Mouse (Mus musculus) brain, adult 2 months (tissue): ENCODE results near the gene Cpsf4.
A peak's percentile ranks its signal among the peaks of the same experiment; 100 is the strongest.
"Not testable (repeated sequence)": the region's sequence is repeated elsewhere in the genome, so short reads cannot be mapped to it uniquely, and the experiment has no call there.

Source experiments
- DNase-seq: peaks from one replicate; pipeline ENCODE4 v3.0.0; 2011; ENCODE audit warnings: low read depth, low spot score

Gene Cpsf4

DNA sequence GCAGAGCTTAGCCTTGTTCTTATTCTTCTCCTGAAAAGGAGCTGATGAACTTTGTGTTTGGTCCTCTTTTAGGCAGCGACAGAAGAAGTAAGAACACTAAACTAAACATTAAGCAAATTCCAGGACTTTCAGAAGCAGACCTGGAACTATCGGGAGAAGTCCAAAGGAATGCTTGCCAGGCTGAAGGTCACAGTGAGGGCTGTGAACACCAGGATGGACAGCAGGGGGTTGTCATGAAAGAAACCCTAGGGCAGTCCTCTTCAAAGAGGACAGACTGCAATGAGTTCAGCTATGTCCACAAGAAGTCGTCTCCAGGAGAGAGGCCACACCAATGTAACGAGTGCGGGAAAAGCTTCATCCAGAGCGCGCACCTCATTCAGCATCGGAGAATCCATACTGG is 53.0 kb downstream of the Cpsf4 start:
- DNase-seq: no peak

DNA sequence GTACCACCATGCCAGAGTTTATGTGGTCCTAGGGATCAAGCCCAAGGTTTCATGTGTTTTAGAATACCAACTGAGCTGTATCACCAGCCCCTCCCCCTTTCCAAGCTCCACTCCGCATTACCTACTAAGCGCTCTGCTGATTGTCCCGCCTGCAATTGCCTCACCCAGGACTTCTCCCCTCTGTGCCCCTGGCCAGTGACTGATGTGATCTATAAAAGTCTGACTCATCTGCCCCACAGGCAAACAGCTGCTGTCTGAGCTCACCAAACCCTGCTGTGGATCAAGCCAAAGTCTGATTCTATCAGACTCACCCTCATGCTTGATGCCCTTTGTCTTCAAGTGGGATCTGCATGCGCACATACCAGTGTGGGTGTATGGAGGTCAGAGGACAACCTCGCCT is 55.8 kb downstream of the Cpsf4 start:
- no peak for DNase-seq

DNA sequence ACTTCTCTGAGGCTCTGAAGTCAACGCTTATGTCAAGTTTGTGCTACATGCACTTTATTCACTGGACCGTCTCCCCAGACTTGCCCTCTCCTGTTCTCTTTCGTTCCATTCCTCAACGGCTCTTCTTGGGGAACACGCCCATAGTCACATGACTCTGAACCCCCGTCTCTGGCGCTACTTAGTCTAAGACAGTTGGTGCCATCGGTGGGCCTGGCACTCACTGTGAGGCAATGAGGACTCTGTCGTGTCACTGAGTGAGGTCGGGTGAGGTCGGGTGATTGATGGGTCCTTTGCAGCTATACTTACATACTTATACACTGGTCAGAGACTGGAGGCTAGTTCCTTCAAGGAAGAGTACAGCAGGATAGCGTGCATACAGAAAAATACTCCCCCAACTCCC is 56.4 kb downstream of the Cpsf4 start:
- DNase-seq: no peak

GRCm38 (mm10) chr5:145226453-145226852 is 59.4 kb downstream of the Cpsf4 start:
- no peak for DNase-seq

DNA sequence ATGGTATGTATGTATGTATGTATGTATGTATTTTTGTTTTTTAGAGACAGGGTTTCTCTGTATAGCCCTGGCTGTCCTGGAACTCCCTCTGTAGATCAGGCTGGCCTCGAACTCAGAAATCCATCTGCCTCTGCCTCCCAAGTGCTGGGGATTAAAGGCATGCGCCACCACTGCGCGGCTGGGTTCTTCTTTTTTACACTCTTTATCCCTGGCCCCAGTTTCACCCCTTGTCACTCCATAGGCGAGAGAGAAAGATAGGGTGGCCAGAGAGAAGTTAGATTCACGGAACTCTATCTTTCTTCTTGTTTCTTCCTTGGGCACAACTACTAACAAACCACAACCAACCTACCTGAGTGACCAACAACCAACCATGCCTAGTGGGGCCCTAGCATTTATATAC is 62.3 kb downstream of the Cpsf4 start:
- not testable (repeated sequence) for DNase-seq

GRCm38 (mm10) chr5:145230641-145231040 is 63.6 kb downstream of the Cpsf4 start:
- DNase-seq: no peak

DNA sequence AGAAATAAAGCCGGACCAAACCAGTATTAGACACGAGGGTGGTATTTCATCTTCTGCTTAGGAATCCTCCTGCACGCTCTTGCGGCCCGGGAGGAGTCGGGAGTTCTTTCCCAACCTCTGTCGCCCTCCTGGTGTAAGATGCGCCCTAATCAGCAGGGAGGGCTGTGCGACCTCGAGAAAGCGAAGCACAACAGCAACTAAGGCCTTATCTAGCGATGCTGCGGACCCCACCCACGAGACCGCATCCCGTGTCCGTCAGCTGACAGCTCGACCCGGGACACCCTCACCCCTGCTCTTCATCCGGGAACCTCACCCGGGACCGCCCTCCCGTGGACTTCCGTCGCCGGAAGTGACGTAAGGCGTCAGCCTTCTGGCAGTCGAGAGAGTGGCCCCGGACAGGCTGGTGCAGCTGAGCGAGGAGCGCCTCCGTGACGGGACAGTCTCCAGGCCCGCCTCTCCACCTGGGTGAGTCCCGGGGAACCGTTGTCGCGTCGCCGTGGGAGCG is 64.4 kb downstream of the Cpsf4 start, which contains the start of gene Zfp655:
TSS of gene Zfp655 (plus strand) at position 349 of the 505 bp plus-strand sequence.
- DNase-seq: peak; percentile 99
